19 mouse cellular contexts compared by ENCODE assay signal in the genomic region with DNA sequence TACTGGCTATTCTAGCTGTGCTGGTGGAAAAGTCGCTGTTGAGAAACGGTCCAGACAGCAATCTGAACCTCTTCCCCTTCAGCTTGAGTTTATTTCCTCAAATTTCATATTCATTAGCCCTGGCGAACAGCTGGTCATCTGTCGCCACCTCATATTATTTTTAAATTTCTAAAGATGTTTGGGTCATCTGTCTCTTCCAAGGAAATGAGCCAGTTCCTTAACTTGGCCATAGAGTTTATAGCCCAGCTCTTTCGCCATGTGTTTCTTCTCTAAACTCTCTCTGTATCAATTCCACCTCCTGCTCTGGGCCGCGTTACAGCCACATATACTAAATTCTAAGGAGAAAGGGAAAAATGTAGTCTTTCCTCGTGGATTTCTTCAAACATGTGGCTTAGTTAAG. TPM values are rescaled to one million over a fixed set of nuclear protein-coding genes. Genes with fewer than 3 reads are reported as not detected.
A peak's percentile ranks its signal among the peaks of the same experiment; 100 is the strongest.
DNase-seq lines count a peak whose midpoint lies in the region; ATAC-seq and TF ChIP-seq lines count a peak whose summit lies in the region.
"Had no signal": no experiment of that assay in that cellular context is flagged by ENCODE, and none has a peak within 500 bp of the region (broad histone marks: within the 10 kb centered on the region; RNA-seq: fewer than 3 reads in every experiment).

No protein-coding gene starts in this region.

- no peak for ATAC-seq in kidney, embryonic 15.5 days (replicated peaks; ENCODE audit: low FRiP score)
- ATAC-seq in lung, embryonic 14.5 days (ENCODE audit: insufficient read depth): peak; percentile 78; the same call in 1 of the 2 replicates
- ATAC-seq: intestine, embryonic 16.5 days; midbrain, embryonic 13.5 days had no signal

- H3K36me3 ChIP-seq in kidney, embryonic 15.5 days: no peaks in the 10 kb centered on the region
- no peaks in the 10 kb centered on the region for H3K36me3 ChIP-seq in lung, embryonic 14.5 days (ENCODE audit: insufficient read depth)
- H3K36me3 ChIP-seq: embryonic facial prominence, embryonic 15.5 days; hindbrain, embryonic 12.5 days; midbrain, embryonic 13.5 days had no signal

- H3K4me1 ChIP-seq in kidney, embryonic 15.5 days: peaks cover 39% of the 10 kb centered on the region
- H3K4me1 ChIP-seq in bone marrow macrophage, adult 2 months (ENCODE audit: control insufficient read depth, insufficient read depth, low read length): peaks cover 55% of the 10 kb centered on the region
- peaks cover 15% of the 10 kb centered on the region for H3K4me1 ChIP-seq in lung, embryonic 14.5 days (ENCODE audit: insufficient read depth)
- H3K4me1 ChIP-seq: embryonic facial prominence, embryonic 15.5 days; hindbrain, embryonic 12.5 days; midbrain, embryonic 13.5 days had no signal

- H3K9ac ChIP-seq in kidney, embryonic 15.5 days: no peak overlapping the region
- no peak overlapping the region for H3K9ac ChIP-seq in lung, embryonic 14.5 days
- H3K9ac ChIP-seq: embryonic facial prominence, embryonic 15.5 days; hindbrain, embryonic 12.5 days; midbrain, embryonic 13.5 days had no signal

- peak; percentile 27 for DNase-seq in kidney, postnatal 10 days
- peak; percentile 88 for DNase-seq in lung, embryonic 14.5 days
- DNase-seq in lung, postnatal 4 days: peak; percentile 30 to 31
- DNase-seq in frontal cortex, postnatal 14 days (ENCODE audit: low spot score in 2 of 2): no peak
- no peak for DNase-seq in frontal cortex, postnatal 10 days (ENCODE audit: low spot score in 2 of 2)
- DNase-seq: adrenal gland, postnatal 36 days; cerebellum, postnatal 10 days; embryo, embryonic 11 days; gastrocnemius, postnatal 36 days; retina, postnatal 1 day; spleen, adult 18-20 months; thymus, postnatal 14 days had no signal

- no peaks in the 10 kb centered on the region for H3K9me3 ChIP-seq in kidney, embryonic 15.5 days (replicated peaks)
- H3K9me3 ChIP-seq in lung, embryonic 14.5 days (ENCODE audit: low read depth, low read length): no peaks in the 10 kb centered on the region
- H3K9me3 ChIP-seq: embryonic facial prominence, embryonic 15.5 days; hindbrain, embryonic 12.5 days; midbrain, embryonic 13.5 days had no signal

- H3K4me2 ChIP-seq in kidney, embryonic 15.5 days: no peak overlapping the region
- no peak overlapping the region for H3K4me2 ChIP-seq in lung, embryonic 14.5 days
- H3K4me2 ChIP-seq: embryonic facial prominence, embryonic 15.5 days; hindbrain, embryonic 12.5 days; midbrain, embryonic 13.5 days had no signal

- no peak for TF ChIP-seq POLR2A in bone marrow macrophage, adult 2 months (IDR thresholded peaks at IDR 0.05; ENCODE audit: borderline replicate concordance, low read depth, low read length)

- TF ChIP-seq CTCF in bone marrow macrophage, adult 2 months (IDR thresholded peaks at IDR 0.05; ENCODE audit: low read depth, low read length): no peak
- no peak for TF ChIP-seq CTCF in lung, embryonic 14.5 days (IDR thresholded peaks at IDR 0.05; ENCODE audit: low read depth)

- H3K27ac ChIP-seq in kidney, embryonic 15.5 days: no peak overlapping the region
- H3K27ac ChIP-seq in bone marrow macrophage, adult 2 months (ENCODE audit: insufficient read depth, low read depth, low read length): peak overlapping the region; percentile 58
- H3K27ac ChIP-seq in lung, embryonic 14.5 days (ENCODE audit: low read depth): 0 out of 2 replicates have a peak overlapping the region, but pooled peaks have one; percentile 19
- H3K27ac ChIP-seq: embryonic facial prominence, embryonic 15.5 days; hindbrain, embryonic 12.5 days; midbrain, embryonic 13.5 days had no signal

- H3K27me3 ChIP-seq in kidney, embryonic 15.5 days: no peaks in the 10 kb centered on the region
- no peaks in the 10 kb centered on the region for H3K27me3 ChIP-seq in lung, embryonic 14.5 days (ENCODE audit: insufficient read depth, low read length)
- H3K27me3 ChIP-seq: embryonic facial prominence, embryonic 15.5 days; hindbrain, embryonic 12.5 days had no signal

- H3K4me3 ChIP-seq in kidney, embryonic 15.5 days (replicated peaks): no peak overlapping the region
- no peak overlapping the region for H3K4me3 ChIP-seq in bone marrow macrophage, adult 2 months (ENCODE audit: insufficient read depth, low read length)
- no peak overlapping the region for H3K4me3 ChIP-seq in lung, embryonic 14.5 days (ENCODE audit: low read depth, low read length)
- H3K4me3 ChIP-seq: embryonic facial prominence, embryonic 15.5 days; hindbrain, embryonic 12.5 days; midbrain, embryonic 13.5 days had no signal

- WGBS in kidney, embryonic 15.5 days: 61% methylated on average over 8 of the region's 8 CpGs
- 38% methylated on average over 8 of the region's 8 CpGs for WGBS in lung, embryonic 14.5 days

RNA-seq across cellular contexts. Expression of a gene that starts 29.9 kb away (rescaled TPM):
- polyA plus RNA-seq in kidney, embryonic 15.5 days (2015; fragmentation: Nextera tagmentation; extraction: Ambion mirVana): 5.8 and 5.9 TPM in 2 replicates
- polyA plus RNA-seq in bone marrow macrophage, adult 2 months (2012; ENCODE audit: insufficient read depth, insufficient read length, missing spikeins): not detected in 2 replicates
- polyA plus RNA-seq in lung, embryonic 14.5 days (2014; fragmentation: Nextera tagmentation; extraction: Ambion mirVana): 3.0 and 3.5 TPM in 2 replicates
- polyA plus RNA-seq: liver, adult 2 months had no signal

Comparison
In these comparisons a context has a peak if more than half of its experiments do, and no peak if none do; other contexts are left out.
1. DNase-seq: peak in kidney, postnatal 10 days (single experiment), lung, embryonic 14.5 days (single experiment) and lung, postnatal 4 days (2 of 2); none in frontal cortex, postnatal 14 days (0 of 2) and frontal cortex, postnatal 10 days (0 of 2).